Mouse (Mus musculus): ENCODE data around the gene Ly86. TPM values are rescaled to one million over a fixed set of nuclear protein-coding genes. Genes with fewer than 3 reads are reported as not detected.

Ly86 gene
- total and polyA plus RNA-seq, 3 experiments, result not detected

DNA sequence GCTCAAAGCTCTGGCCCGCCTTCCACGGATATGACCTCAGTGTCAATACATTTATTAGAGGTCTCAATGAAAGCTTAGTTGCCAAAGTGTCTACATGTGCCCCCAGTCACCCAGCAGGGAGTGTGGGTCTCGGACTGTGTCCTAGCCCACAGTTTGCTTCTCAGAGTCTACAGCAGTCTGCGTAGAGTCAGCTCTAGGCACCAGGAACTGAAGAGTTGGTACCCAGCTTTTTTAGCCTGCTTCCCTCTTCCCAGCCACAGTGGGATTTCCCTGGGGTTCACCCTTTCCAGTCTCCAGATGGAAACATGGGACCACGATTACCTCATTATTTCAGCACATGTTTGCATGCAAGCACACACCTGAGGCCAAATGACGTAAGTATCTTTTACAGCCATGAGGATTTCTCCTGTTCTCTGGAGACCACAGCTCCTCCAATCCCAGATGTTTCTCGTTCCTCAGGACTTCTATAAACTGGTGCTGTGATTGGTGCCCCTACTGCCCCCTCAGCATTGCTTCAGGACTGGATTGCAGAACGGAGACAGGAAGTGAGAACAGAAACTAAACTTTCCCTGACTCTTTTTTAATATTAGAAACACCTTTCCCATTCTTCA is 84.8 kb downstream of the Ly86 start:
- no peak for DNase-seq (ENCODE audit: low read depth, low spot score)
- Histone ChIP-seq H3K27ac (ENCODE audit: control insufficient read depth, low read depth, low read length) (no peak overlapping the region), H3K9ac (ENCODE audit: control insufficient read depth, low read depth, low read length, poor library complexity, severe bottlenecking) (no peak overlapping the region), H3K27me3 (ENCODE audit: control insufficient read depth in 1 of 2, insufficient read depth in 2 of 2, low read length in 2 of 2) (peaks cover 0 to 1% of the 10 kb centered on the region in 2 experiments; a peak in 1 of 4 replicates), H3K79me2 (ENCODE audit: control insufficient read depth, insufficient read depth, low read length, poor library complexity) (no peaks in the 10 kb centered on the region), H3K36me3 (ENCODE audit: control insufficient read depth in 1 of 2, insufficient read depth in 2 of 2, low read length in 2 of 2) (peaks cover 0 to under 1% of the 10 kb centered on the region in 2 experiments; a peak in 1 of 4 replicates), H3K9me3 (replicated peaks; ENCODE audit: insufficient read depth, low read length) (no peaks in the 10 kb centered on the region), H3K4me1 (ENCODE audit: control insufficient read depth in 1 of 2, insufficient read depth in 2 of 2, low read length in 2 of 2) (peaks cover 0 to 3% of the 10 kb centered on the region in 2 experiments; a peak in 1 of 4 replicates), H3K4me3 (ENCODE audit: control insufficient read depth in 1 of 2, insufficient read depth in 1 of 2, low read depth in 2 of 2, low read length in 2 of 2) (no peak overlapping the region)
- TF ChIP-seq TCF12 (IDR thresholded peaks at IDR 0.05; ENCODE audit: low read depth, low read length) (no peak), RCOR1 (IDR thresholded peaks at IDR 0.05; ENCODE audit: low read depth, low read length) (no peak), ELF1 (IDR thresholded peaks at IDR 0.05; ENCODE audit: low read depth, low read length) (no peak), RAD21 (IDR thresholded peaks at IDR 0.05; ENCODE audit: low read depth, low read length) (no peak), MAZ (IDR thresholded peaks at IDR 0.05; ENCODE audit: low read depth, low read length) (no peak), GATA1 (IDR thresholded peaks at IDR 0.05; ENCODE audit: low read depth, low read length) (no peak), POLR2AphosphoS2 (IDR thresholded peaks at IDR 0.05; ENCODE audit: low read length) (no peak)

DNA sequence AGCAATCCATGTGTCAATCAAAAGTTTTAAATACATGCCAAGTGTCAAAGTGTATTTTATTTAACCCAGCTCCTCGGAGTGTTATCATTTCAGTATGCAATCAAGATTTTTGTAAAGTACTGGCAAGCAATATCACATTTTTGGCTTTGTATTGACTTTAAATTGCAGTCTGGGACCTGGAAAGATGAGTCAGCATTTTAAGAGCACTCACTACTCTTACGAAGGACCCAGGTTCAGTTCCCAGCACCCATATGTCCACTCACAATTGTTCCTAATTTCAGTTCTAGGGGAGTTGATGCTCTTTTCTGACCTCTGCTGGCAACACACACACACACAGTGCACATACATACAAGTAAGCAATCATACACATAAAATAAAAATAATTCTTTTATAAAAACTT is 86.7 kb downstream of the Ly86 start:
- H3K79me2 ChIP-seq (ENCODE audit: control insufficient read depth, insufficient read depth, low read length, poor library complexity), result no peaks in the 10 kb centered on the region
- no peak overlapping the region for H3K27ac ChIP-seq (ENCODE audit: control insufficient read depth, low read depth, low read length)
- H3K4me1 ChIP-seq (ENCODE audit: control insufficient read depth in 1 of 2, insufficient read depth in 2 of 2, low read length in 2 of 2), result peaks cover 0 to 5% of the 10 kb centered on the region in 2 experiments; a peak in 1 of 4 replicates
- no peak overlapping the region for H3K4me3 ChIP-seq (ENCODE audit: control insufficient read depth in 1 of 2, insufficient read depth in 1 of 2, low read depth in 2 of 2, low read length in 2 of 2)
- H3K36me3 ChIP-seq (ENCODE audit: control insufficient read depth in 1 of 2, insufficient read depth in 2 of 2, low read length in 2 of 2), result peaks cover 0 to 3% of the 10 kb centered on the region in 2 experiments; a peak in 1 of 4 replicates
- H3K9me3 ChIP-seq (replicated peaks; ENCODE audit: insufficient read depth, low read length), result no peaks in the 10 kb centered on the region
- DNase-seq (ENCODE audit: low read depth, low spot score), result no peak
- TF ChIP-seq POLR2AphosphoS2 (IDR thresholded peaks at IDR 0.05; ENCODE audit: low read length) (no peak), NRF1 (IDR thresholded peaks at IDR 0.05; ENCODE audit: insufficient read depth, low read depth, low read length, poor library complexity, severe bottlenecking) (no peak), ZKSCAN1 (IDR thresholded peaks at IDR 0.05; ENCODE audit: low read depth, low read length) (no peak), ELF1 (IDR thresholded peaks at IDR 0.05; ENCODE audit: low read depth, low read length) (no peak), CHD2 (IDR thresholded peaks at IDR 0.05; ENCODE audit: low read length) (no peak), EP300 (IDR thresholded peaks at IDR 0.05; ENCODE audit: low read depth in 1 of 2, low read length in 2 of 2) (no peak), MXI1 (IDR thresholded peaks at IDR 0.05; ENCODE audit: low read depth, low read length) (no peak), ETS1 (IDR thresholded peaks at IDR 0.05; ENCODE audit: low read depth, low read length) (no peak)
- peaks cover 0 to 4% of the 10 kb centered on the region in 2 experiments; a peak in 1 of 4 replicates for H3K27me3 ChIP-seq (ENCODE audit: control insufficient read depth in 1 of 2, insufficient read depth in 2 of 2, low read length in 2 of 2)
- H3K9ac ChIP-seq (ENCODE audit: control insufficient read depth, low read depth, low read length, poor library complexity, severe bottlenecking), result no peak overlapping the region

DNA sequence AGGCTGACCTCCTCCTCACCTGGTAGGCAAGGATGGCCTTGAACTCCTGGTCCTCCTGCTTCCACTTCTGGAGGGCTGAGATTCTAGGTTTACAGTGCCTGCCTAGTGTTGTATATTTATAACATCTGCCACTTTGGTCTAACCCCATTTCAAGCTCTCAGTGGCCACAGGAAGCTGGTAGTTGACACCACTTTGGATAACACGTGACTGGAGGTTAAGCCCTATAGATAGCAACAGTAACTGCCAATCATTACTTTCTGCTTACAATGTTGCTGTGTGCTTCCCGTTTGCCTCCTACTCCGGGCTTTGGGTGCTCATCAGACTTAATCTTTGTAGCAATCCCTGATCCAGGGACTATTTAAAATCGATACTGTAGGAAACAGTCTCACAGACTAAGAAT is 87.6 kb downstream of the Ly86 start:
- TF ChIP-seq ELF1 (IDR thresholded peaks at IDR 0.05; ENCODE audit: low read depth, low read length) (no peak), CHD1 (IDR thresholded peaks at IDR 0.05; ENCODE audit: low read depth, low read length) (no peak), BHLHE40 (IDR thresholded peaks at IDR 0.05; ENCODE audit: borderline replicate concordance, low read depth, low read length) (0 out of 2 replicates have a peak, but pooled peaks have one; percentile 35), RCOR1 (IDR thresholded peaks at IDR 0.05; ENCODE audit: low read depth, low read length) (no peak), POLR2AphosphoS5 (IDR thresholded peaks at IDR 0.05; ENCODE audit: borderline replicate concordance, low read depth, low read length) (no peak), ZC3H11A (IDR thresholded peaks at IDR 0.05; ENCODE audit: low read depth, low read length) (no peak), USF1 (IDR thresholded peaks at IDR 0.05; ENCODE audit: low read depth, low read length) (peak; percentile 73; the same call in 1 of the 2 replicates), KAT2A (conservative IDR thresholded peaks at IDR 0.05; ENCODE audit: low read depth, low read length) (no peak), NRF1 (IDR thresholded peaks at IDR 0.05; ENCODE audit: insufficient read depth, low read depth, low read length, poor library complexity, severe bottlenecking) (no peak), TBP (IDR thresholded peaks at IDR 0.05; ENCODE audit: low read depth, low read length) (no peak), HCFC1 (IDR thresholded peaks at IDR 0.05; ENCODE audit: low read depth, low read length) (no peak)
- Histone ChIP-seq H3K27ac (ENCODE audit: control insufficient read depth, low read depth, low read length) (no peak overlapping the region), H3K9me3 (replicated peaks; ENCODE audit: insufficient read depth, low read length) (no peaks in the 10 kb centered on the region), H3K36me3 (ENCODE audit: control insufficient read depth in 1 of 2, insufficient read depth in 2 of 2, low read length in 2 of 2) (peaks cover 0 to 3% of the 10 kb centered on the region in 2 experiments; a peak in 1 of 4 replicates), H3K9ac (ENCODE audit: control insufficient read depth, low read depth, low read length, poor library complexity, severe bottlenecking) (no peak overlapping the region), H3K79me2 (ENCODE audit: control insufficient read depth, insufficient read depth, low read length, poor library complexity) (no peaks in the 10 kb centered on the region), H3K4me1 (ENCODE audit: control insufficient read depth in 1 of 2, insufficient read depth in 2 of 2, low read length in 2 of 2) (peaks cover 0 to 5% of the 10 kb centered on the region in 2 experiments; a peak in 1 of 4 replicates), H3K4me3 (ENCODE audit: control insufficient read depth in 1 of 2, insufficient read depth in 1 of 2, low read depth in 2 of 2, low read length in 2 of 2) (no peak overlapping the region), H3K27me3 (ENCODE audit: control insufficient read depth in 1 of 2, insufficient read depth in 2 of 2, low read length in 2 of 2) (peaks cover 0 to 4% of the 10 kb centered on the region in 2 experiments; a peak in 1 of 4 replicates)
- DNase-seq (ENCODE audit: low read depth, low spot score), result no peak

All from MEL (cell line).